Mouse (Mus musculus) heart, embryonic 11.5 days (tissue): ENCODE measurements around the gene Zfp709. TPM values are rescaled to one million over a fixed set of nuclear protein-coding genes. Genes with fewer than 3 reads are reported as not detected.
"Not testable (repeated sequence)": the region's sequence is repeated elsewhere in the genome, so short reads cannot be mapped to it uniquely, and the experiment has no call there.

ENCODE experiments used
- ATAC-seq: fragments of 200-750 bp; cut with Nextera tagmentation; replicated peaks from 2 replicates; pipeline ENCODE4 v1.8.0; 2017; ENCODE audit warnings: moderate library complexity; ENCODE audit not compliant: insufficient number of reproducible peaks, low FRiP score, low TSS enrichment
- H3K27ac ChIP-seq: fragments of 300-500 bp; sonication (generic); 2 replicates; pipeline ENCODE4 v1.5.1; 2014; ENCODE audit warnings: mild to moderate bottlenecking, low read depth, low read length
- H3K27me3 ChIP-seq: fragments of 300-500 bp; sonication (generic); 2 replicates; pipeline ENCODE4 v1.6.1; 2014; ENCODE audit warnings: mild to moderate bottlenecking, low read length, mixed read lengths; ENCODE audit not compliant: control insufficient read depth, insufficient read depth
- H3K36me3 ChIP-seq: fragments of 300-500 bp; sonication (generic); 2 replicates; pipeline ENCODE4 v1.6.1; 2014; ENCODE audit warnings: mild to moderate bottlenecking, low read length, moderate library complexity, mixed read lengths; ENCODE audit not compliant: control insufficient read depth, insufficient read depth
- H3K4me1 ChIP-seq: fragments of 300-500 bp; sonication (generic); 2 replicates; pipeline ENCODE4 v1.6.1; 2014; ENCODE audit warnings: low read length; ENCODE audit not compliant: control insufficient read depth, insufficient read depth
- H3K4me2 ChIP-seq: fragments of 300-500 bp; sonication (generic); 2 replicates; pipeline ENCODE4 v1.6.1; 2014; ENCODE audit warnings: mild to moderate bottlenecking, moderate library complexity
- H3K4me3 ChIP-seq: fragments of 300-500 bp; sonication (generic); 2 replicates; pipeline ENCODE4 v1.5.1; 2014; ENCODE audit warnings: low read depth, low read length
- H3K9ac ChIP-seq: fragments of 300-500 bp; sonication (generic); 2 replicates; pipeline ENCODE4 v1.6.1; 2014; ENCODE audit warnings: mild to moderate bottlenecking, low read depth, low read length, moderate library complexity
- H3K9me3 ChIP-seq: fragments of 300-500 bp; sonication (generic); replicated peaks from 2 replicates; pipeline ENCODE4 v1.6.1; 2016; ENCODE audit warnings: low read length; ENCODE audit not compliant: control insufficient read depth
- WGBS: fragments of 180-500 bp; shearing (Covaris S2); extraction: QIAGEN DNeasy Blood & Tissue Kit; methylation state at CpG from one replicate; pipeline ENCODE4 v1.1.7; 2014; ENCODE audit not compliant: insufficient replicate concordance; 5-methylcytosine and 5-hydroxymethylcytosine counted together
- polyA plus RNA-seq: library from polyadenylated mRNA; unstranded; fragments of >200 nt; fragmentation: Nextera tagmentation; extraction: Ambion mirVana; gene quantifications from 2 replicates; pipeline ENCODE4 v1.2.1, GENCODE M21; 2014

The Zfp709 gene
- polyA plus RNA-seq: 5.6 and 5.9 TPM in 2 replicates

DNA sequence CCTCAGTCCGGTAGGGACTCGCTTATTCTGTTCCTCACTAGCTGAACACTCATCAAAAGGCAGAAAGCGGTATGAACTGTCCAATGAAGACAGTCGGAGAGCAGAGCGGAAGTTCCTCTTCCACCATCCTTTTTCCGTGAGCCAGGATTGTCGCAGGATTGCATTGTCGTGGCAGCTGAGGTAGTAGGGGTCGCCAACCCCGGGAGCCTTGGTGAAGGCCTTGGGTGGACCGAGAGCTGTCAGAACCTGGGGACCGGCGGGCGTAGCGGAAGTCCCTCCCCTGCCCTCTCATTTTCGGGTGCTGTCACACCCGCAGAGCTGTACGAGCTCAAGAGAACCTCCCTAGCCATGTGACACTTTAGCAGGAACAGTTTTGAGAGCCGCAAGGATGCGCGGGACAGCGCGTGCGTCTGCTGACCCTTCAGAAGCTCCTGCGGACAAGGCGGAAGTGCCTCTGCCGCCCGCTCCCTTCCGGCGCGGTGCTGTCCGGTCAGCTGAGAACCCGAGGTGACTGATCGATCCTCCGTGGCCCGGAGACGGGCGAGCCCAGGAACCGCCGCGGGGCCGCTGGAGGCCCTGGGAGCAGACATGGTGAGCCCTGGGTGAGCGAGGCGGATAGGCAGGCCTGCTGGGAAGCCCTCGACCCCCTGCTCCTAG, at the start of gene Zfp709:
Zfp709 (plus strand) TSS at position 402 of the 657 bp plus-strand sequence.
- Histone ChIP-seq H3K9ac (peak within 1 kb of the TSS; percentile 84), H3K36me3 (peaks cover 14% of the 10 kb centered on the region), H3K4me3 (peak within 1 kb of the TSS; percentile 69), H3K4me2 (peak within 1 kb of the TSS; percentile 75), H3K4me1 (no peaks in the 10 kb centered on the region; the same call in 1 of the 2 replicates), H3K9me3 (peaks cover 9% of the 10 kb centered on the region), H3K27me3 (no peaks in the 10 kb centered on the region), H3K27ac (peak within 1 kb of the TSS; percentile 65)
- 7% methylated on average over 45 of the region's 45 CpGs for whole genome bisulfite sequencing
- ATAC-seq: peak; percentile 89

DNA sequence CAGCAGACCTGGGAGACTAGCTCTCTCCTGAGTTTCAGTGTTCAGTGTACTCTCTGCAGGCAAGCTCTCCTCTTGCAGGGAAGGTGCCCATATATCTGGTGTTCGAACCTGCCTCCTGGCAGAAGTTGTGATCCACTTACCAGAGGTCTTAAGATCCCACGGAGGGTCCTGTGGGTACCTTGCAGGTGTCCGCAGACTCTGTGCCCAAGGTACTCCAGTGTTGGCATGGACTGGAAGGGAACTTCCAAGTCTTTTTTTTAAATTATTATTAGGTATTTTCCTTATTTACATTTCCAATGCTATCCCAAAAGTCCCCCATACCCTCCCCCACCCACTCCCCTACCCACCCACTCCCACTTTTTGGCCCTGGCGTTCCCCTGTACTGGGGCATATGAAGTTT, 43.6 kb upstream of the Zfp709 start:
- H3K4me3 ChIP-seq, H3K36me3 ChIP-seq, H3K9me3 ChIP-seq, H3K4me2 ChIP-seq, H3K4me1 ChIP-seq, H3K27me3 ChIP-seq, ATAC-seq, H3K9ac ChIP-seq, H3K27ac ChIP-seq: not testable (repeated sequence)
- WGBS: 76% methylated on average over 4 of the region's 4 CpGs

DNA sequence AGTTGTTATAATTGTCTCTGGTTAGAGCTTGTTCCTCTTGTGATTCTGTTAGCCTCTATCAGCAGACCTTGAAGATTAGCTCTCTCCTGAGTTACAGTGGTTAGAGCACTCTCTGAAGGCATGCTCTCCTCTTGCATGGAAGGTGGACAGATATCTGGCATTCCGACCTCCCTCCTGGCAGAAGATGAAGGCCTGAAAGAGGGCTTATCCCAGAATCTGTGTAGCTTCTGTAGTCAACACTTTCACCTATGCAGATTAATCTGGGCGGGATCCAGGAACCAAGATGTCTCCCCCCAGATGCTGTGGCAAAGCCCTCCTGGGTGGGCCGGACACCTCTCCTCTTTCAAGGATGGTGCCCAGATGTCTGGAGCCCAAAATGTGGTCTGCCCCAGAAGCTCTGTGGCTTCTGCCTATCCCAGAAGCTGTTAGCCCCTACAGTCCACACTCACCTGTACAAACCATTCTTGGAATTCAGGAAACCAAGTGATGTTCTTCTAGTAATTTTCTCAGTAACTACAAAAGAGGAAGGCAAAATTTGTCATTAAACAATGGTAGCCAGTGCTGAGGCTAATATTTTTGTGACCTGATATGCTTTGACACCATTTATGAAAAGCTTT, 40.5 kb upstream of the Zfp709 start:
- H3K4me1 ChIP-seq, H3K9ac ChIP-seq, H3K4me3 ChIP-seq, H3K27ac ChIP-seq, H3K9me3 ChIP-seq, H3K27me3 ChIP-seq, H3K4me2 ChIP-seq, H3K36me3 ChIP-seq: not testable (repeated sequence)
- 81% methylated on average over 3 of the region's 3 CpGs for WGBS
- ATAC-seq: peak; percentile 59

DNA sequence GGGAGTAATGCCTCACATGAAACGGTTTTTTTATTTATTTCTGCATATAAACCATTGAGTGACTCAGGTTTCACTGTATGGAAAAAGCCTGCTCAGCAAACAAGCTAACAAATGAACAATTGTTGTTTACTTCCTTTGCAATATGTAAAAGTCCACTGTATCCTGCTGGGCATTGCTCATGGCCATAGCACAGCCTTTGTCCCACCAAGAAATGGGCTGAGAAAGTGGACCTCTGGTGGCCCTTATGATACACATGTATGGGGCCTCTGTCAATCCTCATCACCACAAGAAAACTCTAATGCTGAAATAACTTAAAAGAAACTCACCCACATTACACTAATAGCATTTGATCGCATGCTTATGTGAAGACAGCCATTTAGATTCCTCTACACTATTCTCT, 39.3 kb upstream of the Zfp709 start:
- H3K9me3 ChIP-seq, H3K36me3 ChIP-seq, H3K9ac ChIP-seq, ATAC-seq, H3K4me3 ChIP-seq, H3K27me3 ChIP-seq, H3K4me2 ChIP-seq, H3K27ac ChIP-seq, H3K4me1 ChIP-seq: not testable (repeated sequence)
- 65% methylated on average over 2 of the region's 2 CpGs for WGBS

DNA sequence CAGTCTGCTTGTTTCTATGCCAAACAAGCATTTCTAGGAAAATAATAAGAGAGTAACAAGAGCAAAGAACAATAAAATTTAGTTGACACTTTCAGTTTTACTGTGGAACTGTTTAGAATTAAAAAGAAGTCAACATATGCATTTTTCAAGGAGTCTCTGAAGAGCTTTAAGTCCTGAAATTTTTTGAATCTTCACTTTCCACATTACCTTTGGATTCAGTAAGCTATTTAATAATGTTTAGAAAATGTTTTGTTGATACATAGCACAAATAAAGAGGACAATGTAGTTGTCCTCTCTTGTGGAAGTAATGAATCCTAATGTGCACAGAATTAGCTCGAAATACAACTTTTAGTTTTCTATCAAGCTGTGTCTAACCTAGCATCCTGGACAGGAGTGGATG, 37.4 kb upstream of the Zfp709 start:
- not testable (repeated sequence) for H3K4me1 ChIP-seq, H3K9me3 ChIP-seq, H3K4me3 ChIP-seq, H3K9ac ChIP-seq, H3K36me3 ChIP-seq, H3K27ac ChIP-seq, H3K4me2 ChIP-seq, ATAC-seq, H3K27me3 ChIP-seq
- 78% methylated on average over 1 of the region's 1 CpGs for WGBS

DNA sequence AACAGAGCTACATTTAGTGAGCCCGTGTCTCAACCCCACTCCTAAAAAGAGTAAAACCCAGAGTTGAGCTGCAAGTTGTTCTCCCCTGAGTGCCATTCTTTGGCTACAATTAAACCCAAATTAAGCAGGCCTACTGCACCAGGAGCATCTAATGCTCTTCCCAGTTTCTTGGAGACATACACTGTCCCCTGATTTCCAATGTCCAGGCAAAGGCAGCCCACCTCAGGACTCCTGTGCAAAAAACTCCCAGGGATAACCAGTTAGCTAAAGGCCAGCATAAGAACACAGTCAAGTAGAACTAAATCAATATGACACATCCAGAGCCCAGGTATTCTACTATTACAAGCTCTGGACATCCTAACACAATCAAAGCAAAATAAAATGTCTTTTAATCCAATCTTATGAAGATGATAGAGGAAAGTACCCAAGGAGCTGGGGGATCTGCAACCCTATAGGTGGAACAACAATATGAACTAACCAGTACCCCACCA, 35.8 kb upstream of the Zfp709 start:
- not testable (repeated sequence) for H3K36me3 ChIP-seq, H3K27me3 ChIP-seq, H3K9ac ChIP-seq, H3K27ac ChIP-seq, ATAC-seq, H3K4me1 ChIP-seq, H3K4me2 ChIP-seq, H3K9me3 ChIP-seq, H3K4me3 ChIP-seq
- WGBS: 78% methylated on average over 1 of the region's 1 CpGs

DNA sequence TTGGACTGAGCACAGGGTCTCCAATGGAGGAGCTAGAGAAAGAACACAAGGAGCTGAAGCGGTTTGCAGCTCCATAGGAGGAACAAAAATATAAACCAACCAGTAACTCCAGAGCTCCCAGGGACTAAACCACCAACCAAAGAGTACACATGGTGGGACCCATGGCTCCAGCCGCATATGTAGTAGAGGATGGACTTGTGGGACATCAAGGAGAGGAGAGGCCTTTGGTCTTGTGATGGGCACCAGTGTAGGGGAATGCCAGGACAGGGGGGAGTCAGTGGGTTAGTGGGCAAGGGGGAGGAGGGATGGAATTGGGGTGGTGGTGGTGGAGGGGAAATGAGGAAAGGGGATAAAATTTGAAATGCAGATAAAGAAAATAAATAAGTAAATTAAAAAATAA, 35.1 kb upstream of the Zfp709 start:
- H3K4me2 ChIP-seq, H3K36me3 ChIP-seq, ATAC-seq, H3K27ac ChIP-seq, H3K4me3 ChIP-seq, H3K9me3 ChIP-seq, H3K27me3 ChIP-seq, H3K4me1 ChIP-seq, H3K9ac ChIP-seq: not testable (repeated sequence)
- WGBS: 69% methylated on average over 2 of the region's 2 CpGs

DNA sequence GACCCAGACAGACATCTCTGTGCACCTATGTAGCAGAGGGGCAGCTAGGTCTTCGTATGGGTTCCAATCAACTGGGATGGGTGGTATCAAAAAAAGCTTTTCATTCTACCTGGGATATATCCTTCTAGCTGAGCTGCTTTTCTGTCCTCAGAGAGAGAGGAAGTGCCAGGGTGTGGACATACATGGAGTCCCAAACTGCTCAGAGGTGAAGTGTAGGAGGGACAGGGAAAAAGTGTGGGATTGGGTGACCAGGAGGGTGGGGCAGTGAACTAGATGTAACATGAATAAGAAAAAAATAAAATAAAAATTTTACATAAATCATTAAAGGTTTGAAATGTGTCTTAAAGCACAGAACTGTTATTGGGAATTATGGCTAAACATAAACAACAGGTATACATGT, 30.8 kb upstream of the Zfp709 start:
- ATAC-seq: peak; percentile 61
- not testable (repeated sequence) for H3K4me2 ChIP-seq, H3K4me1 ChIP-seq, H3K27ac ChIP-seq, H3K27me3 ChIP-seq, H3K9ac ChIP-seq, H3K4me3 ChIP-seq, H3K36me3 ChIP-seq, H3K9me3 ChIP-seq
- WGBS: 73% methylated on average over 1 of the region's 1 CpGs

DNA sequence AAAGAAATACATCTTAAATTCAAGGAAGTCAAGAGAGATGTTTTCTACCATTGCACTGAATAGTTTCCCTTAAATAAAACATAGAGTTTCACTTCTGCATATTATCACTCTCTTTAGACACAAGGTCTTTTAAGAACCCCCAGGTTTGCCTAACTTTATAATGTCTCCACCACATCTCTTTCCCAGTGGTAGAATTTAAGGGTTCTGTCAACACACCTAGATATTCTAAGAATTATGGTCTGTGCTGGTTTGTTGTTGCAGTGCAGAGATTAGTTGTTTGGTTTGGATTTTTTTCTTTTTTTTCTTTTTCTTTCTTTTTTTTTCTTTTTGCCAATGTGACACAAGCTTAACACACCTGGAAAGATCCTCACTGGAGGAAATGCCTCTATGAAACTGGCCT, 28.5 kb upstream of the Zfp709 start:
- not testable (repeated sequence) for H3K4me2 ChIP-seq, H3K27ac ChIP-seq, ATAC-seq, H3K27me3 ChIP-seq, H3K36me3 ChIP-seq, H3K9me3 ChIP-seq, H3K9ac ChIP-seq, H3K4me1 ChIP-seq, H3K4me3 ChIP-seq
